Mouse (Mus musculus) ovary, adult 10 weeks (tissue): ENCODE results near the gene Rft1. TPM values are rescaled to one million over a fixed set of nuclear protein-coding genes. Genes with fewer than 3 reads are reported as not detected.

Experiments
- polyA plus RNA-seq: library from polyadenylated mRNA; stranded (reverse); fragments of 350-450 nt; fragmentation: Illumina TruSeq; extraction: RNeasy Lipid Tissue Mini Kit (QIAGEN cat#74804); gene quantifications from one replicate; pipeline ENCODE4 v1.2.3, GENCODE M21; 2014

The Rft1 gene
- polyA plus RNA-seq = 24.8 TPM

GRCm38 (mm10) chr14:30653943-30654659 lies at the start of gene Rft1:
Rft1 (plus strand) TSS chr14:30654360.

GRCm38 (mm10) chr14:30625856-30626726 lies 28.1 kb upstream of the Rft1 start, which contains the start of gene Prkcd:
Prkcd (minus strand) TSS chr14:30626210.

GRCm38 (mm10) chr14:30714799-30715617 lies 60.8 kb downstream of the Rft1 start, which contains the start of gene Sfmbt1:
Sfmbt1 (plus strand) TSS chr14:30714849.

Other genes starting within 250 kb of the Rft1 start
- gene Dcp1a, start 174.8 kb upstream of the Rft1 start, polyA plus RNA-seq = 18.4 TPM
- 12.2 TPM for gene Cacna1d, start 162.9 kb upstream of the Rft1 start, polyA plus RNA-seq
- gene Tkt, start 106.0 kb upstream of the Rft1 start, polyA plus RNA-seq = 1.0 TPM
- gene Prkcd, start 28.1 kb upstream of the Rft1 start, polyA plus RNA-seq = 33.5 TPM
- gene Sfmbt1, start 60.5 kb downstream of the Rft1 start, polyA plus RNA-seq = 23.0 TPM
- 8.4 TPM for gene Tmem110, start 171.2 kb downstream of the Rft1 start, polyA plus RNA-seq
- gene Mustn1, start 224.8 kb downstream of the Rft1 start, polyA plus RNA-seq = 4.1 TPM
- gene Itih4, start 232.1 kb downstream of the Rft1 start, polyA plus RNA-seq = not detected